Mouse (Mus musculus): ENCODE data around the gene Ascc2. TPM values are rescaled to one million over a fixed set of nuclear protein-coding genes. Genes with fewer than 3 reads are reported as not detected.
A peak's percentile ranks its signal among the peaks of the same experiment; 100 is the strongest.

The Ascc2 gene
- polyA plus RNA-seq, 1 experiment from 2014 or later: 21.1 TPM

GRCm38 (mm10) chr11:4622442-4622986 is 15.0 kb upstream of the Ascc2 start:
- Histone ChIP-seq H3K27ac (ENCODE audit: low read length) (no peak overlapping the region), H3K9me3 (replicated peaks; ENCODE audit: control insufficient read depth, low read length) (no peaks in the 10 kb centered on the region), H3K4me2 (ENCODE audit: low read depth, low read length) (no peak overlapping the region), H3K4me3 (ENCODE audit: low read length) (no peak overlapping the region), H3K36me3 (ENCODE audit: control insufficient read depth, insufficient read depth) (no peaks in the 10 kb centered on the region), H3K4me1 (ENCODE audit: control insufficient read depth, insufficient read depth, low read length) (peaks cover 10% of the 10 kb centered on the region), H3K9ac (ENCODE audit: low read length) (no peak overlapping the region), H3K27me3 (ENCODE audit: control insufficient read depth, insufficient read depth, low read length) (no peaks in the 10 kb centered on the region)
- WGBS: 72% methylated on average over 7 of the region's 7 CpGs
- ATAC-seq (replicated peaks; ENCODE audit: extremely low read depth, insufficient read depth, low FRiP score): no peak

DNA sequence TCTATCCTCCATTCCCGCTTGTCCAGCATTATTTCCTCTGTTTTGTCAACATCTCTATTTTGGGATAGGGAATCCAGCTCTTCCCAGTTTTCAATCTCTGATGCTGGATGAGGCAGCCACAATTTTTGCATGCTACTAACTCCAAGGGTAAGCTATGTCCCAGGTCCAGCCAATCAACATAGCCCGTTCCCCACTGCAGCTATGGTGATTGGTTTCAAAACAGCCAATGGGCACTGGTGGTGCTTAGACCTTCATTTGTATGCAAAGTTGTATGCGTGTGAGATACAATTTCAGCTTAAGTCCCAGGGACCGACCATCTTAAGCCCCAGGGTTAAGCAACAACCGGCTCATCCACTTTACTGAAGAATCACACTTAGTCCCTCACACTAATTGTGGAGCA is 14.6 kb upstream of the Ascc2 start:
- WGBS: 70% methylated on average over 5 of the region's 5 CpGs
- Histone ChIP-seq H3K4me2 (ENCODE audit: low read depth, low read length) (no peak overlapping the region), H3K9me3 (replicated peaks; ENCODE audit: control insufficient read depth, low read length) (no peaks in the 10 kb centered on the region), H3K4me1 (ENCODE audit: control insufficient read depth, insufficient read depth, low read length) (peaks cover 10% of the 10 kb centered on the region), H3K27ac (ENCODE audit: low read length) (no peak overlapping the region), H3K9ac (ENCODE audit: low read length) (no peak overlapping the region), H3K27me3 (ENCODE audit: control insufficient read depth, insufficient read depth, low read length) (no peaks in the 10 kb centered on the region), H3K36me3 (ENCODE audit: control insufficient read depth, insufficient read depth) (no peaks in the 10 kb centered on the region), H3K4me3 (ENCODE audit: low read length) (no peak overlapping the region)
- no peak for ATAC-seq (replicated peaks; ENCODE audit: extremely low read depth, insufficient read depth, low FRiP score)

DNA sequence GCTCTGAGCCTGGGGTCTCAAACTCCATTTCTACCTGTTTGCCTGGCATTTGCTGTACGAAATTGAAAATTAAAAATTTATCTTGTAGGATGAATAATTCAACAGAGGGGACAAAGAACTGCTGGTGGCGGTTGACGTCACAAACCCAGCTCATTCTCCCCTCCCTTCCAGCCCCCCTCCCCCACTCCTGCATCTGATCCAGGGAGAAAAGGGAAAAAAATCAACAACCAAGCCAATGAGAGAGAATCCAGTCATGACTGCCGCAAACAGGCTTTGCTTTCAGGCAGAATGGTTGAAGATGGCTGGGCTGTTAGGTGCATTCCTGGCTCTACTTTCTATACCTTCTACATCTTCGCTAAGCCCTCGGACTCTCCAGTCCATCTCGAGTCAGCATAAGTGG is 11.6 kb upstream of the Ascc2 start:
- Histone ChIP-seq H3K27ac (ENCODE audit: low read length) (no peak overlapping the region), H3K4me3 (ENCODE audit: low read length) (no peak overlapping the region), H3K27me3 (ENCODE audit: control insufficient read depth, insufficient read depth, low read length) (no peaks in the 10 kb centered on the region), H3K4me1 (ENCODE audit: control insufficient read depth, insufficient read depth, low read length) (peaks cover 10% of the 10 kb centered on the region), H3K36me3 (ENCODE audit: control insufficient read depth, insufficient read depth) (no peaks in the 10 kb centered on the region), H3K4me2 (ENCODE audit: low read depth, low read length) (no peak overlapping the region), H3K9ac (ENCODE audit: low read length) (no peak overlapping the region), H3K9me3 (replicated peaks; ENCODE audit: control insufficient read depth, low read length) (no peaks in the 10 kb centered on the region)
- 78% methylated on average over 7 of the region's 7 CpGs for WGBS
- ATAC-seq (replicated peaks; ENCODE audit: extremely low read depth, insufficient read depth, low FRiP score): no peak

GRCm38 (mm10) chr11:4627636-4628035 is 9.9 kb upstream of the Ascc2 start:
- ATAC-seq (replicated peaks; ENCODE audit: extremely low read depth, insufficient read depth, low FRiP score): no peak
- Histone ChIP-seq H3K27ac (ENCODE audit: low read length) (no peak overlapping the region), H3K4me2 (ENCODE audit: low read depth, low read length) (no peak overlapping the region), H3K36me3 (ENCODE audit: control insufficient read depth, insufficient read depth) (no peaks in the 10 kb centered on the region), H3K27me3 (ENCODE audit: control insufficient read depth, insufficient read depth, low read length) (no peaks in the 10 kb centered on the region), H3K4me1 (ENCODE audit: control insufficient read depth, insufficient read depth, low read length) (peaks cover 13% of the 10 kb centered on the region), H3K9ac (ENCODE audit: low read length) (no peak overlapping the region), H3K9me3 (replicated peaks; ENCODE audit: control insufficient read depth, low read length) (no peaks in the 10 kb centered on the region), H3K4me3 (ENCODE audit: low read length) (no peak overlapping the region)
- 83% methylated on average over 7 of the region's 7 CpGs for WGBS

DNA sequence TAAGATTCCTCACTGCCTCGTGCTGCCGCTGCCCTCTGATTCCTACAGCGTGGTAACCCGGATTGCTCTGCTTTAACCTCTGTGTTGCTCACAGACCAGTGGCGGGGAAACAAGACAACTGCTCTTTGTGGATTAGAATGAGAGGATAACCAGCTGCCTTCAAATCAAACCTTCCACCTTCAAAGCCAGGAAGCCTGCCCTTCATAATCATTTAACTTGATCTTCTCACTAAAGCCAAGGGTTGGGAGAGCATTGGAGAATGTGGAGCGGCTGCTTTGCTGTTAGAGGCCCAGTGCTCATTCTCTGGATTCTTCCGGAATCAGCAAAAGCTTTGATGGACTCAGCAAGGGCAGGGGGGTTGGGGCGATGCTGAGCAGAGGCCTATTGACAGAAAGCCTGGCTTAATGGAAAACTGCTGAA is 7.7 kb upstream of the Ascc2 start:
- Histone ChIP-seq H3K4me3 (ENCODE audit: low read length) (no peak overlapping the region), H3K27me3 (ENCODE audit: control insufficient read depth, insufficient read depth, low read length) (no peaks in the 10 kb centered on the region), H3K4me1 (ENCODE audit: control insufficient read depth, insufficient read depth, low read length) (peaks cover 13% of the 10 kb centered on the region), H3K36me3 (ENCODE audit: control insufficient read depth, insufficient read depth) (no peaks in the 10 kb centered on the region), H3K27ac (ENCODE audit: low read length) (peak overlapping the region; percentile 40), H3K9ac (ENCODE audit: low read length) (peak overlapping the region; percentile 0; the same call in 1 of the 2 replicates), H3K9me3 (replicated peaks; ENCODE audit: control insufficient read depth, low read length) (no peaks in the 10 kb centered on the region), H3K4me2 (ENCODE audit: low read depth, low read length) (no peak overlapping the region)
- 14% methylated on average over 8 of the region's 8 CpGs for WGBS
- peak; percentile 37; the same call in 1 of the 2 replicates for ATAC-seq (replicated peaks; ENCODE audit: extremely low read depth, insufficient read depth, low FRiP score)

DNA sequence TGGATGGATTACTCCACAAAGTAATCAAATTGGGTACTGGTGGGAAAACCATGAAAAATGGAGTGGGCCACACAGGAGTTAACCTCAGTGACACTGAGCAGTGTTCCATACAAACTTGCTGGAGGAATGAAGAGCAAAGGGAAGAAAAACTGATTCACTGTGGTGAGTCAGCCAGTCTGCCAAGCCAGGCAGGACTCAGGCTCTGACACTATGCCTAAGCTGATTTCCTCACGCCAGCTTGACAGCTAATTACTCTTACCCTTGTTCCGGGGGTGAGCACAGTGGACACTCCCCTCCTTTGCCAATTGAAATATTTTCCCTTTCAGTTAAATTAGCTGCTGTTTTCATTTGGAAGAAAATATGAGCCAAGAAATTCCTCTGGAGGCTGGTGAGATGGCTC is 4.1 kb upstream of the Ascc2 start:
- no peak overlapping the region for H3K4me3 ChIP-seq (ENCODE audit: low read length)
- 65% methylated on average over 2 of the region's 2 CpGs for WGBS
- no peaks in the 10 kb centered on the region for H3K27me3 ChIP-seq (ENCODE audit: control insufficient read depth, insufficient read depth, low read length)
- H3K36me3 ChIP-seq (ENCODE audit: control insufficient read depth, insufficient read depth): no peaks in the 10 kb centered on the region
- no peak overlapping the region for H3K9ac ChIP-seq (ENCODE audit: low read length)
- H3K27ac ChIP-seq (ENCODE audit: low read length): no peak overlapping the region
- H3K4me1 ChIP-seq (ENCODE audit: control insufficient read depth, insufficient read depth, low read length): peaks cover 19% of the 10 kb centered on the region
- H3K4me2 ChIP-seq (ENCODE audit: low read depth, low read length): no peak overlapping the region
- no peaks in the 10 kb centered on the region for H3K9me3 ChIP-seq (replicated peaks; ENCODE audit: control insufficient read depth, low read length)
- ATAC-seq (replicated peaks; ENCODE audit: extremely low read depth, insufficient read depth, low FRiP score): no peak

DNA sequence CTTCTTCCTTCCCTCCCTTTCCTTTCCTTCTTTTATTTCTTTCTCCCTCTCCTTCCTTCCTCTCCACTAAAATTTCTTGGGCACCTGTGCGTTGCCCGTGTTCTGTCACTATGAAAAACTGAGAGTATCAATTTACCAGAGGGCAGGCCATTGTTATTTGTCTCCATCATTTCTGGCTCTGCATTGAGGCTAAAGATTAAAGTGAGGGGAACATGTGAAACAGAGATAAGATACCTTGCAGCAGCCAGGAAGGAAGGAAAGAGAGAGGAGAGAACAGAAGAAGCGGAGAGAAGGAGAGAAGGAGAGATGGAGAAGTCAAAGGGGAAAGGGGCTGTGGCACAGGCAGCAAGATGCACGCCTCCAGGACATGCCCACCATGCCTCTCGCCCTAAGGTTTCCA is 3.2 kb upstream of the Ascc2 start:
- Histone ChIP-seq H3K4me2 (ENCODE audit: low read depth, low read length) (no peak overlapping the region), H3K4me1 (ENCODE audit: control insufficient read depth, insufficient read depth, low read length) (peaks cover 24% of the 10 kb centered on the region), H3K36me3 (ENCODE audit: control insufficient read depth, insufficient read depth) (no peaks in the 10 kb centered on the region), H3K9ac (ENCODE audit: low read length) (no peak overlapping the region), H3K27ac (ENCODE audit: low read length) (no peak overlapping the region), H3K9me3 (replicated peaks; ENCODE audit: control insufficient read depth, low read length) (no peaks in the 10 kb centered on the region), H3K4me3 (ENCODE audit: low read length) (no peak overlapping the region), H3K27me3 (ENCODE audit: control insufficient read depth, insufficient read depth, low read length) (no peaks in the 10 kb centered on the region)
- 67% methylated on average over 5 of the region's 5 CpGs for WGBS
- ATAC-seq (replicated peaks; ENCODE audit: extremely low read depth, insufficient read depth, low FRiP score): no peak

DNA sequence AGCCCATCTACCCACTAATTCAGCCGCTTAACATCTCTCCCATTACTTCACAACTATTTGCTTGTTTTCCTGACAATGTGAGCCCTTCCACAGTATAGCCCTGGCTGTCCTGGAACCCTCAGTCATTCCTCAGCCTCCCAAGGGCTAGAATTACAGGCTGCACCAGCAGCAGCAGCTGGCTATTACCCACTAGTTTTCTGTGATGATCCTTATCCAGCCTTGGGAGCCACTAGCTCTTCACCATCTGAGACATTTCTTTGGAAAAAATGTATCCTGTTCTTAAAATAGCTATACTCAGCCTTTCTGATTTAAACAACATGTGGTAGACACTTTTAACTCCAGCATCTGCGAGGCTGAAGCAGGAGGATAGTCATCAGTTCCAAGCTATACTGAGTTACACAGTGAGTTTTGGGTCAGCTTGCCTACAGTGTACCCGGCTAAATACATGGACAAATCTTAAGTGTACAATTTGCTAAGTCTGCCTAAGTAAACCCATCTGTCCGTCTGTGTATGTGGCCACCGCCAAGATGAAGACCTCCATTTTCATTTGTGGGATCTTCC is 685 bp upstream of the Ascc2 start:
- 48% methylated on average over 5 of the region's 5 CpGs for WGBS
- Histone ChIP-seq H3K9me3 (replicated peaks; ENCODE audit: control insufficient read depth, low read length) (no peaks in the 10 kb centered on the region), H3K9ac (ENCODE audit: low read length) (no peak overlapping the region; the same call in 1 of the 2 replicates), H3K27me3 (ENCODE audit: control insufficient read depth, insufficient read depth, low read length) (no peaks in the 10 kb centered on the region), H3K36me3 (ENCODE audit: control insufficient read depth, insufficient read depth) (no peaks in the 10 kb centered on the region), H3K4me3 (ENCODE audit: low read length) (peak overlapping the region; percentile 73), H3K27ac (ENCODE audit: low read length) (peak overlapping the region; percentile 52; the same call in 1 of the 2 replicates), H3K4me2 (ENCODE audit: low read depth, low read length) (peak overlapping the region; percentile 71), H3K4me1 (ENCODE audit: control insufficient read depth, insufficient read depth, low read length) (peaks cover 11% of the 10 kb centered on the region)
- ATAC-seq (replicated peaks; ENCODE audit: extremely low read depth, insufficient read depth, low FRiP score): no peak

DNA sequence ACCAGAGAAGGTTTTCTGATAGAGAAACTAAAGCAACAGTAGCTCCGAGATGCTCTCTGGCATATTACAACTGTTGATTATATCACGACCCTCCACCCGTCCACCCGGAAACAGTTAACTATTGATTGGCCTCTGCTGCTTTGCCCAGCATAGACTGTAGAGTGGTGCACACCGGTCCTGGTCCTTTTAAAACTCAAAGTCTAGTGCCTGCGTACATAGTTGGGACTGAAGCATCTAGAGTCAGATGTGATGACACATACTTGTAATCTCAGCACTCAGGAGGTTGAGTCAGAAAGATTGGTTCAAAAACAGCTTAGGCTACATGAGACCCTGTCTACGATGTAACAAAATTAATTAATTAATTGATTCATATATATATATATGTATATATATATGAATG is 714 bp downstream of the Ascc2 start:
- Histone ChIP-seq H3K36me3 (ENCODE audit: control insufficient read depth, insufficient read depth) (0 out of 2 replicates have a peak, but pooled peaks cover 2% of the 10 kb centered on the region), H3K9me3 (replicated peaks; ENCODE audit: control insufficient read depth, low read length) (no peaks in the 10 kb centered on the region), H3K27me3 (ENCODE audit: control insufficient read depth, insufficient read depth, low read length) (no peaks in the 10 kb centered on the region), H3K9ac (ENCODE audit: low read length) (peak overlapping the region; percentile 77), H3K4me3 (ENCODE audit: low read length) (peak overlapping the region; percentile 73), H3K4me2 (ENCODE audit: low read depth, low read length) (peak overlapping the region; percentile 71), H3K4me1 (ENCODE audit: control insufficient read depth, insufficient read depth, low read length) (peaks cover 11% of the 10 kb centered on the region), H3K27ac (ENCODE audit: low read length) (no peak overlapping the region; the same call in 1 of the 2 replicates)
- 11% methylated on average over 7 of the region's 7 CpGs for WGBS
- ATAC-seq (replicated peaks; ENCODE audit: extremely low read depth, insufficient read depth, low FRiP score): no peak

Measured in heart, embryonic 16.5 days (tissue).